Mouse (Mus musculus) embryonic facial prominence, embryonic 12.5 days (tissue): ENCODE measurements around the gene Rab7b. TPM values are rescaled to one million over a fixed set of nuclear protein-coding genes. Genes with fewer than 3 reads are reported as not detected.

Experiments
- ATAC-seq: fragments of 200-750 bp; cut with Nextera tagmentation; 2 replicates; pipeline ENCODE4 v1.8.0; 2017; ENCODE audit not compliant: insufficient number of reproducible peaks, insufficient read depth, low FRiP score, low TSS enrichment
- H3K27ac ChIP-seq: fragments of 300-500 bp; sonication (generic); 2 replicates; pipeline ENCODE4 v1.5.1; 2016; ENCODE audit warnings: mild to moderate bottlenecking
- H3K27me3 ChIP-seq: fragments of 300-500 bp; sonication (generic); 2 replicates; pipeline ENCODE4 v1.6.1; 2016; ENCODE audit warnings: mild to moderate bottlenecking, moderate library complexity
- H3K36me3 ChIP-seq: fragments of 300-500 bp; sonication (generic); 2 replicates; pipeline ENCODE4 v1.6.1; 2016; ENCODE audit warnings: mild to moderate bottlenecking
- H3K4me1 ChIP-seq: fragments of 300-500 bp; sonication (generic); 2 replicates; pipeline ENCODE4 v1.6.1; 2016
- H3K4me2 ChIP-seq: fragments of 300-500 bp; sonication (generic); replicated peaks from 2 replicates; pipeline ENCODE4 v1.6.1; 2016; ENCODE audit warnings: mild to moderate bottlenecking, moderate library complexity
- H3K4me3 ChIP-seq: fragments of 300-500 bp; sonication (generic); 2 replicates; pipeline ENCODE4 v1.5.1; 2016; ENCODE audit warnings: mild to moderate bottlenecking
- H3K9ac ChIP-seq: fragments of 300-500 bp; sonication (generic); 2 replicates; pipeline ENCODE4 v1.6.1; 2016; ENCODE audit warnings: mild to moderate bottlenecking, moderate library complexity
- H3K9me3 ChIP-seq: fragments of 300-500 bp; sonication (generic); 2 replicates; pipeline ENCODE4 v1.6.1; 2016; ENCODE audit warnings: mild to moderate bottlenecking, moderate library complexity
- WGBS: fragments of 180-500 bp; shearing (Covaris S2); methylation state at CpG from one replicate; pipeline ENCODE4 v1.1.7; 2016; 5-methylcytosine and 5-hydroxymethylcytosine counted together
- polyA plus RNA-seq: library from polyadenylated mRNA; unstranded; fragments of >200 nt; fragmentation: Nextera tagmentation; extraction: Ambion mirVana; gene quantifications from 2 replicates; pipeline ENCODE4 v1.2.1, GENCODE M21; 2016

The Rab7b gene
- polyA plus RNA-seq, 1 experiment from 2014 or later, result 1.0 TPM

DNA sequence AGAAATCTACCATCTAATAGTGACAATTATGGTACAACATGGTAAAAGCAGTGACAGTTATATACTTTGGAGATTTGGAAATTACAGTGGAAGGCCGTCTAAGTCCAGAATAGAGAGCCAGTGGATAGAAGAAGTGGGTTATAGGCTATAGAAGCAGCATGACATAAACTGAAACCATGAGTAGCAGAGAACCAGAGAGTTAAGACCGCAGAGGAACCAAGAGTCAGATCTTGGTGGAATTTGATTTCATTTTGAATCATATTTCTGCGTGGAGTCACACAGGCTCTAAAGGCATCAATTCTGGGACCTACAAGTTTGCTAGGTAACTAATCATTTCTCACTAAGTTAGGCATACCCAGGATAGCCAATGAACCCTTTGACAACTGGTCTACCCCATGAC, 10.3 kb downstream of the Rab7b start:
- no peaks in the 10 kb centered on the region for H3K27me3 ChIP-seq
- H3K4me2 ChIP-seq, result no peak overlapping the region
- 91% methylated on average over 3 of the region's 3 CpGs for WGBS
- no peak overlapping the region for H3K4me3 ChIP-seq
- no peaks in the 10 kb centered on the region for H3K4me1 ChIP-seq
- H3K27ac ChIP-seq, result no peak overlapping the region
- no peaks in the 10 kb centered on the region for H3K36me3 ChIP-seq
- no peaks in the 10 kb centered on the region for H3K9me3 ChIP-seq
- H3K9ac ChIP-seq, result no peak overlapping the region
- no peak for ATAC-seq

GRCm38 (mm10) chr1:131699642-131700041, 11.1 kb downstream of the Rab7b start:
- Histone ChIP-seq H3K36me3 (no peaks in the 10 kb centered on the region), H3K4me3 (no peak overlapping the region), H3K9me3 (no peaks in the 10 kb centered on the region), H3K27ac (no peak overlapping the region), H3K9ac (no peak overlapping the region), H3K4me2 (no peak overlapping the region), H3K4me1 (no peaks in the 10 kb centered on the region), H3K27me3 (no peaks in the 10 kb centered on the region)
- 75% methylated on average over 4 of the region's 4 CpGs for WGBS
- no peak for ATAC-seq

DNA sequence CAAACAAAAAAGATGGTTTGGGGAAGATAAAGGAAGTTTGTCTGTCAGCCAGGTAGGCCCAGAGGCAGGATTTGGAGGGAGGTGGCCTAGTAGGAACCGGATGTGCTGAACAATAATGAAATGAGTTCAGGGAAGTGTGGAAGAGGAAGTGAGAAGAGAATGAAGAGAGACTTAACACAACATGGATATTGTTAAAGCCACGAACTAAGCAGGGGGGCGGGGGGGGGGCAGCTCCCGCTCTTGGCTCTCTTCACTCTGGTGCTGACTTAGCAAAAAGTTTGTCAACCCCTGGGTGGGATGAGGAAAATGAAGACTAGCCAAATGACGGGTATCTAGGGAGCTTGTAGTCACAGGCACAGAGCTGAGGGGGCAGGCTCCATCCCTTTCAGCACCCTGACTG, 12.0 kb downstream of the Rab7b start:
- Histone ChIP-seq H3K36me3 (no peaks in the 10 kb centered on the region), H3K4me3 (no peak overlapping the region), H3K9ac (no peak overlapping the region), H3K27ac (no peak overlapping the region), H3K27me3 (no peaks in the 10 kb centered on the region), H3K4me2 (no peak overlapping the region), H3K4me1 (no peaks in the 10 kb centered on the region), H3K9me3 (no peaks in the 10 kb centered on the region)
- WGBS, result 63% methylated on average over 5 of the region's 5 CpGs
- no peak for ATAC-seq

GRCm38 (mm10) chr1:131701391-131701790, 12.9 kb downstream of the Rab7b start:
- Histone ChIP-seq H3K9ac (no peak overlapping the region), H3K36me3 (no peaks in the 10 kb centered on the region), H3K27me3 (no peaks in the 10 kb centered on the region), H3K4me3 (no peak overlapping the region), H3K27ac (no peak overlapping the region), H3K4me2 (no peak overlapping the region), H3K4me1 (no peaks in the 10 kb centered on the region), H3K9me3 (no peaks in the 10 kb centered on the region)
- 84% methylated on average over 5 of the region's 5 CpGs for WGBS
- ATAC-seq, result no peak

GRCm38 (mm10) chr1:131702094-131702766, 13.7 kb downstream of the Rab7b start:
- Histone ChIP-seq H3K4me2 (no peak overlapping the region), H3K9me3 (no peaks in the 10 kb centered on the region), H3K27ac (no peak overlapping the region), H3K27me3 (no peaks in the 10 kb centered on the region), H3K4me3 (no peak overlapping the region), H3K4me1 (no peaks in the 10 kb centered on the region), H3K9ac (no peak overlapping the region), H3K36me3 (no peaks in the 10 kb centered on the region)
- ATAC-seq, result no peak
- WGBS, result 81% methylated on average over 8 of the region's 8 CpGs

GRCm38 (mm10) chr1:131703482-131703881, 15.0 kb downstream of the Rab7b start:
- no peak overlapping the region for H3K9ac ChIP-seq
- no peaks in the 10 kb centered on the region for H3K36me3 ChIP-seq
- H3K4me2 ChIP-seq, result no peak overlapping the region
- H3K9me3 ChIP-seq, result no peaks in the 10 kb centered on the region
- no peak for ATAC-seq
- no peak overlapping the region for H3K27ac ChIP-seq
- H3K4me1 ChIP-seq, result no peaks in the 10 kb centered on the region
- no peak overlapping the region for H3K4me3 ChIP-seq
- WGBS, result 85% methylated on average over 2 of the region's 2 CpGs
- H3K27me3 ChIP-seq, result no peaks in the 10 kb centered on the region

GRCm38 (mm10) chr1:131708338-131708737, 19.8 kb downstream of the Rab7b start:
- H3K4me1 ChIP-seq, result no peaks in the 10 kb centered on the region
- no peak overlapping the region for H3K4me3 ChIP-seq
- no peak overlapping the region for H3K27ac ChIP-seq
- no peaks in the 10 kb centered on the region for H3K9me3 ChIP-seq
- no peaks in the 10 kb centered on the region for H3K27me3 ChIP-seq
- H3K4me2 ChIP-seq, result no peak overlapping the region
- H3K9ac ChIP-seq, result no peak overlapping the region
- ATAC-seq, result no peak
- no peaks in the 10 kb centered on the region for H3K36me3 ChIP-seq
- WGBS, result 22% methylated on average over 4 of the region's 4 CpGs

- no peak for ATAC-seq
- Histone ChIP-seq H3K27ac (no peak overlapping the region), H3K4me3 (no peak overlapping the region), H3K4me1 (no peaks in the 10 kb centered on the region), H3K4me2 (no peak overlapping the region), H3K9ac (no peak overlapping the region), H3K27me3 (no peaks in the 10 kb centered on the region), H3K36me3 (no peaks in the 10 kb centered on the region), H3K9me3 (no peaks in the 10 kb centered on the region)
- 75% methylated on average over 10 of the region's 10 CpGs for WGBS
These were observed 23.0 kb downstream of the Rab7b start for GRCm38 (mm10) chr1:131711518-131711917.

GRCm38 (mm10) chr1:131712386-131712785, 23.9 kb downstream of the Rab7b start:
- Histone ChIP-seq H3K4me1 (no peaks in the 10 kb centered on the region), H3K27ac (no peak overlapping the region), H3K4me3 (no peak overlapping the region), H3K36me3 (no peaks in the 10 kb centered on the region), H3K27me3 (no peaks in the 10 kb centered on the region), H3K4me2 (no peak overlapping the region), H3K9me3 (no peaks in the 10 kb centered on the region), H3K9ac (no peak overlapping the region)
- 37% methylated on average over 2 of the region's 2 CpGs for WGBS
- no peak for ATAC-seq

GRCm38 (mm10) chr1:131714388-131715337, 26.2 kb downstream of the Rab7b start:
- Histone ChIP-seq H3K4me2 (no peak overlapping the region), H3K9me3 (no peaks in the 10 kb centered on the region), H3K4me3 (no peak overlapping the region), H3K27ac (no peak overlapping the region), H3K4me1 (no peaks in the 10 kb centered on the region), H3K9ac (no peak overlapping the region), H3K27me3 (no peaks in the 10 kb centered on the region), H3K36me3 (no peaks in the 10 kb centered on the region)
- no peak for ATAC-seq
- WGBS, result 63% methylated on average over 20 of the region's 20 CpGs

DNA sequence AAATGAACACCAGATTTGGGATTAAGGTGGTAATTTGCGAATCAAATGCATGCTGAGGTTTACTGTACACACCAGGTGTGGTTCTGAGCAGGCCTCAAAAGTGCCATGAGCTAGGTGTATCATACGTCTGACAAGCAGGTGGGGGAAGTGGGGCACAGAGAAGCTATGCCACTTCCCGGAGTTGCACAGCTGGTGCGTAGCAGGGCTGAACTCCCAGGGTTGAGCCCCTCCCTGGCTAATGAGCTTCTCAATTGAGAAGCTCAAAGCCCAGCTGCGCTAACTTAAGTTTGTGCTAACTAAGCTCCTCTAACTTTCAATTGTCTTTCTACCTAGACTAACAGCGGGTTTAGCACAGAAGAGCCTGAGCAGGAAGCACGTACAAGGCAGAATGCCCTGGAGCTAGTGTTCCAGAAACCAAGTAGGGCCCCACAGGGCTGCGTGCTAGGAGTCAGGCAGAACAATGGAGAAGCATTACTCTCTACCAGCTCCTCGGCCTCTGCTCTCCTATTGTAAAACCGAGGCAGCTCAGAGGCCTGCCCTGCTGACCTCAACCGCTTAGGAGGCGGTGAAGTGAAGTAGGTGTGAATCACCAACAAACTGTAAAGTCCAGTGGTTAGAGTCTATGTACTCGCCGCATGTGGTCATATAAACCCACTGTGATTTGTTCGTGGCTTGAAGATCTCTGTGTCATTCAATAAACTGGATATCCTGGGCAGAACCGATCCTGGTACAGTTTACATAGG, 30.6 kb downstream of the Rab7b start:
- H3K4me1 ChIP-seq, result no peaks in the 10 kb centered on the region
- WGBS, result 54% methylated on average over 16 of the region's 16 CpGs
- no peaks in the 10 kb centered on the region for H3K36me3 ChIP-seq
- no peak overlapping the region for H3K4me3 ChIP-seq
- H3K9ac ChIP-seq, result no peak overlapping the region
- H3K4me2 ChIP-seq, result no peak overlapping the region
- H3K27ac ChIP-seq, result no peak overlapping the region
- no peaks in the 10 kb centered on the region for H3K27me3 ChIP-seq
- no peaks in the 10 kb centered on the region for H3K9me3 ChIP-seq
- ATAC-seq, result no peak
